Mouse (Mus musculus): Measurements from ENCODE around the gene Ammecr1.

Ammecr1 gene

GRCm38 (mm10) chrX:142829866-142830470 lies 136.6 kb downstream of the Ammecr1 start:
- in situ Hi-C loops (cut with MboI, MseI) = loop anchor here in 1 of 2 experiments (10.0 kb wide), 1 partner anchor 135 kb away; the partner anchor contains the start of gene Ammecr1

GRCm38 (mm10) chrX:142829267-142829666 lies 137.3 kb downstream of the Ammecr1 start:
- in situ Hi-C loops (cut with MboI, MseI) = loop anchor here in 1 of 2 experiments (10.0 kb wide), 1 partner anchor 136 kb away; the partner anchor contains the start of gene Ammecr1

- in situ Hi-C loops (cut with MboI, MseI) = loop anchor here in 1 of 2 experiments (10.0 kb wide), 1 partner anchor 136 kb away; the partner anchor contains the start of gene Ammecr1
These were observed 138.2 kb downstream of the Ammecr1 start for GRCm38 (mm10) chrX:142828184-142828908.

- in situ Hi-C loops (cut with MboI, MseI) = loop anchor here in 1 of 2 experiments (10.0 kb wide), 1 partner anchor 137 kb away; the partner anchor contains the start of gene Ammecr1
These were observed 138.9 kb downstream of the Ammecr1 start for GRCm38 (mm10) chrX:142827644-142828043.

GRCm38 (mm10) chrX:142825309-142825708 lies 141.2 kb downstream of the Ammecr1 start:
- in situ Hi-C loops (cut with MboI, MseI) = loop anchor here in 1 of 2 experiments (10.0 kb wide), 1 partner anchor 139 kb away; the partner anchor contains the start of gene Ammecr1

- in situ Hi-C loops (cut with MboI, MseI) = loop anchor here (5.0 to 10.0 kb wide), 3 partner anchors 143 to 620 kb away; partner anchors contain the start of gene Ammecr1 (in 1 of the 2)
These were observed 144.7 kb downstream of the Ammecr1 start for GRCm38 (mm10) chrX:142821846-142822245.

- in situ Hi-C loops (cut with MboI, MseI) = loop anchor here (5.0 to 10.0 kb wide), 3 partner anchors 144 to 621 kb away; partner anchors contain the start of gene Ammecr1 (in 1 of the 2)
These were observed 145.3 kb downstream of the Ammecr1 start for GRCm38 (mm10) chrX:142821239-142821638.

- in situ Hi-C loops (cut with MboI, MseI) = loop anchor here (5.0 to 10.0 kb wide), 4 partner anchors 234 to 1193 kb away; partner anchors contain the start of gene Capn6 (in 1 of the 2)
These were observed 148.4 kb downstream of the Ammecr1 start for GRCm38 (mm10) chrX:142818057-142818682.

- in situ Hi-C loops (cut with MboI, MseI) = loop anchor here in 1 of 2 experiments (10.0 kb wide), 2 partner anchors 1012 to 1188 kb away; partner anchors contain the start of gene Capn6
These were observed 153.4 kb downstream of the Ammecr1 start for GRCm38 (mm10) chrX:142813146-142813545.

- in situ Hi-C loops (cut with MboI, MseI) = loop anchor here in 1 of 2 experiments (5.0 to 10.0 kb wide), 2 partner anchors 256 to 434 kb away; no protein-coding TSS in a partner anchor
These were observed 158.1 kb downstream of the Ammecr1 start for GRCm38 (mm10) chrX:142808411-142808810.

GRCm38 (mm10) chrX:142806620-142807061 lies 159.9 kb downstream of the Ammecr1 start:
- in situ Hi-C loops (cut with MboI, MseI) = loop anchor here in 1 of 2 experiments (5.0 to 10.0 kb wide), 2 partner anchors 254 to 432 kb away; no protein-coding TSS in a partner anchor

GRCm38 (mm10) chrX:142806126-142806525 lies 160.4 kb downstream of the Ammecr1 start:
- in situ Hi-C loops (cut with MboI, MseI) = loop anchor here in 1 of 2 experiments (5.0 to 10.0 kb wide), 2 partner anchors 254 to 431 kb away; no protein-coding TSS in a partner anchor

- in situ Hi-C loops (cut with MboI, MseI) = loop anchor here (5.0 to 10.0 kb wide), 2 partner anchors 252 to 430 kb away; no protein-coding TSS in a partner anchor
These were observed 161.9 kb downstream of the Ammecr1 start for GRCm38 (mm10) chrX:142804596-142804995.

All from T-helper 17 cell (primary cell).